Mouse (Mus musculus) small intestine, adult 2 months (tissue): Measurements from ENCODE around the gene 1700017N19Rik.

Experiments used
- CTCF ChIP-seq: fragments of 200-500 bp; IDR thresholded peaks from 2 replicates; pipeline ENCODE4 v1.5.1; 2012; ENCODE audit warnings: low read depth, mild to moderate bottlenecking, control low read depth, inconsistent platforms, low read length, moderate library complexity, mixed read lengths; ENCODE audit not compliant: insufficient replicate concordance, insufficient read length; ENCODE audit errors: extremely low read depth
- POLR2A ChIP-seq: fragments of 200-500 bp; IDR thresholded peaks from 2 replicates; pipeline ENCODE4 v1.6.1; 2012; ENCODE audit warnings: low read depth, mild to moderate bottlenecking, control low read depth, inconsistent platforms, low read length, moderate library complexity

GRCm38 (mm10) chr10:100598339-100598738 lies 8.1 kb downstream of the 1700017N19Rik start:
- TF ChIP-seq CTCF (no peak), POLR2A (no peak)
